Mouse (Mus musculus) midbrain, embryonic 13.5 days (tissue): Measurements from ENCODE around the gene Bdkrb2. TPM values are rescaled to one million over a fixed set of nuclear protein-coding genes. Genes with fewer than 3 reads are reported as not detected.

Source experiments
- ATAC-seq: fragments of 200-750 bp; cut with Nextera tagmentation; 2 replicates; pipeline ENCODE4 v1.8.0; 2017; ENCODE audit warnings: mild to moderate bottlenecking, moderate TSS enrichment, moderate library complexity
- H3K27ac ChIP-seq: fragments of 300-500 bp; sonication (generic); 2 replicates; pipeline ENCODE4 v1.5.1; 2015; ENCODE audit warnings: inconsistent platforms, mild to moderate bottlenecking, moderate library complexity
- H3K27me3 ChIP-seq: fragments of 300-500 bp; sonication (generic); 2 replicates; pipeline ENCODE4 v1.6.1; 2015; ENCODE audit warnings: mild to moderate bottlenecking, inconsistent platforms
- H3K36me3 ChIP-seq: fragments of 300-500 bp; sonication (generic); 2 replicates; pipeline ENCODE4 v1.6.1; 2015; ENCODE audit warnings: mild to moderate bottlenecking, inconsistent platforms
- H3K4me1 ChIP-seq: fragments of 300-500 bp; sonication (generic); replicated peaks from 2 replicates; pipeline ENCODE4 v1.6.1; 2015; ENCODE audit warnings: inconsistent platforms
- H3K4me2 ChIP-seq: fragments of 300-500 bp; sonication (generic); replicated peaks from 2 replicates; pipeline ENCODE4 v1.6.1; 2015; ENCODE audit warnings: moderate library complexity, mild to moderate bottlenecking, inconsistent platforms
- H3K4me3 ChIP-seq: fragments of 300-500 bp; sonication (generic); replicated peaks from 2 replicates; pipeline ENCODE4 v1.5.1; 2015; ENCODE audit warnings: mild to moderate bottlenecking, inconsistent platforms
- H3K9ac ChIP-seq: fragments of 300-500 bp; sonication (generic); replicated peaks from 2 replicates; pipeline ENCODE4 v1.6.1; 2015; ENCODE audit warnings: mild to moderate bottlenecking, inconsistent platforms
- H3K9me3 ChIP-seq: fragments of 300-500 bp; sonication (generic); 2 replicates; pipeline ENCODE4 v1.6.1; 2016; ENCODE audit warnings: mild to moderate bottlenecking, inconsistent platforms
- WGBS: fragments of 180-500 bp; shearing (Covaris S2); methylation state at CpG from one replicate; pipeline ENCODE4 v1.1.7; 2015; 5-methylcytosine and 5-hydroxymethylcytosine counted together
- polyA plus RNA-seq: library from polyadenylated mRNA; unstranded; fragments of >200 nt; fragmentation: Nextera tagmentation; extraction: Ambion mirVana; gene quantifications from 2 replicates; pipeline ENCODE4 v1.2.1, GENCODE M21; 2015

Bdkrb2 gene
- polyA plus RNA-seq, 1 experiment from 2014 or later = 0.77 TPM

DNA sequence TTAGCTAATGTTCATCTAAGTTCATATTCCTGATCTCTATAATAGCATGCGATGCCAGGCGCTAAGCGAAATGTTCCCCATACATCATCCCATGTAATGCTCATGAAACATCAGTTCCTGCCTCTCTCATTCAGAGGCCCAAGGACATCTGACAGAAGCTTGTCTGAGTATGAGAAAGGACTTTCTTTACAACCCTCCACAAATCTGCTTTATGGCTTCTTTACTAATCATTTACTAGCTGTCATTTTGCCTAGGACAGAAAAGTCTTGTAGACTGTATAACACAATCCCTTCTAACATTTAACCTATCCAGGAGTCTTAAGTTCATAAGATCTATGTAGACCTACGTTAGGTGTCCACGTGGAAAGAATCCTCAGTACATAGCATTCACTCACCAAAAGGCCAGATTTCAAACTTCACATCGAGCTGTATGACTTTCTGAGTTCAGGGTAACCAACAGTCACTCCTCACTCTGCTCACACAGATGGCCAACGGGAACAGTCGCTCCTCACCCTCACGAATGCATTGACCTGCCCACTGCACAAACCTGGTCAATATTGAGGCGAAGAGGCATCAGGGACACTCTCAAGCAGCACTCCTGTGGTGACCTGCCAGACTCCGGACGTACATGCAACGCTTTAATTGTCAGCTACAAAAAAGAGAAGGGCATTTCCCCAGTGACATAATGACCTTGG, 71.5 kb downstream of the Bdkrb2 start:
- Histone ChIP-seq H3K9me3 (no peaks in the 10 kb centered on the region), H3K9ac (no peak overlapping the region), H3K36me3 (peaks cover 71% of the 10 kb centered on the region), H3K27me3 (no peaks in the 10 kb centered on the region), H3K4me3 (no peak overlapping the region), H3K27ac (no peak overlapping the region), H3K4me1 (no peaks in the 10 kb centered on the region), H3K4me2 (no peak overlapping the region)
- 97% methylated on average over 13 of the region's 13 CpGs for WGBS
- no peak for ATAC-seq

DNA sequence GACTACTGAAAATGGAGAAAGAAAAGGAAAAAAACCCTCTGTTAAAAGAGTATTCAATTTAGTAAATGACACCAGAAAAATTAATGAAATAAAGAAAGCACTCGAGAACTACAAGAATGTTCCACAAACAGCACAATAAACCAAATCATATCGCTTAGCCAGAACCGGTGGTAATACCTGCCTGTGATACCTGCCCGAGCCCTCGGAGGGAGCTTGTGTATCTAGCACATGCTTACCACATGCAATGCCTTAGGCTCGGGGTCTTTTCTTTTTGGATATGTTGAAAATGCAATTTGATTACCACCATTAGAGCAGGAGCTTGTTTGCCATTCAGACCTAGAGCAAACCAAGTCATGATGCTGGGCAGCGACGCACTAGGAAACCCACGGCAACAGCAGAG, 73.5 kb downstream of the Bdkrb2 start:
- Histone ChIP-seq H3K4me1 (no peaks in the 10 kb centered on the region), H3K9me3 (no peaks in the 10 kb centered on the region), H3K27me3 (no peaks in the 10 kb centered on the region), H3K4me2 (no peak overlapping the region), H3K36me3 (peaks cover 88% of the 10 kb centered on the region), H3K4me3 (no peak overlapping the region), H3K9ac (no peak overlapping the region), H3K27ac (no peak overlapping the region)
- 90% methylated on average over 9 of the region's 9 CpGs for WGBS
- no peak for ATAC-seq

DNA sequence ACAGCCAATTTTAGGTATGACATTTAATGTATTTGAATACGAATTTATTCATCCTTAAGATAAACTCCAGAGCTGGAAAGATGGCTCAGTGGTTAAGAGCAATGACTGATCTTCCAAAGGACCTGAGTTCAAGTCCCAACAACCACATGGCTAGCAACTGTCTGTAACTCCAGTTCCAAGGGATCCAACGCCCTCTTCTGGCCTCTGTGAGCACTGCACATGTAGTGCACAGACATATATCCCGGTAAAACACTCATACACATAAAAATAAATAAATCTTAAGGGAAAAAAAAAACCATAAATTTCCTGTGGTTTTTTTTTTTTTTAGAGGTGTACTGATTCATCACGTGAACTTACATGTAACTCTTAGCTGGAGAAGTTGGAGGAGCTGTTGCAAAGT, 74.5 kb downstream of the Bdkrb2 start:
- ATAC-seq = no peak
- H3K9ac ChIP-seq = no peak overlapping the region

DNA sequence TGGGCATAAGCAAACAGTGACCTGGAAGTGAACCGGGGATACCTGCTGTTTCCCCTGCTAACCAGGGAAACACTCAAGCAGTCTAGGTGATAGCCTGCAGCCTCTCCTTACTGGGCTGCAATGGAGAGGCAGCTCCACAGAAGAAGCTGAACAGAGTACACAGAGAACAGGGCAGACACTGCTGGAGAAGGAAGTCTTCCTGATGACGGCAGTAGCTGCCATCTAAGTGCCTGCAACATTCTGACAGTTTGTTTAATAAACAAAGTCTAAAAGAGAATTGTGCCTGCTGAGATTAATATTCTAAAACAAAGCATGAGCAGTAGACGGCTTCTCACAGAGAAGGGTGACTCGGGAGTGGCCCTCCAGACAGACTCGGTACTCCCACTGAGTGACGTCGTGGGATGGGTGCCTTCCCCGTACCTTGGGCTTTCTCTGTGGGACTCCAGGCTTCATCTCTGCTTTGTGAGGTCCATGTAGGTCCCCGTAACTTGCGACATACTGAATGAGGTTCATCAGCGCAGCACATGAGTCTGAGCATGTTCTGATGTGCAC, 79.8 kb downstream of the Bdkrb2 start:
- ATAC-seq = no peak

More for the DNA sequence above, 74.5 kb downstream of the Bdkrb2 start:
- H3K27me3 ChIP-seq = no peaks in the 10 kb centered on the region
- 80% methylated on average over 4 of the region's 4 CpGs for WGBS
- H3K4me3 ChIP-seq = no peak overlapping the region
- H3K9me3 ChIP-seq = no peaks in the 10 kb centered on the region
- H3K4me1 ChIP-seq = no peaks in the 10 kb centered on the region
- peaks cover 98% of the 10 kb centered on the region for H3K36me3 ChIP-seq
- no peak overlapping the region for H3K27ac ChIP-seq
- no peak overlapping the region for H3K4me2 ChIP-seq

More for the DNA sequence above, 79.8 kb downstream of the Bdkrb2 start:
- Histone ChIP-seq H3K36me3 (peaks cover 97% of the 10 kb centered on the region), H3K4me2 (no peak overlapping the region), H3K9me3 (no peaks in the 10 kb centered on the region), H3K4me1 (no peaks in the 10 kb centered on the region), H3K9ac (no peak overlapping the region), H3K27me3 (no peaks in the 10 kb centered on the region), H3K27ac (no peak overlapping the region), H3K4me3 (no peak overlapping the region)
- WGBS = 94% methylated on average over 11 of the region's 11 CpGs

Other genes starting within 250 kb of the Bdkrb2 start
- gene Tunar, start 229.4 kb upstream of the Bdkrb2 start, polyA plus RNA-seq = 6.7 and 6.8 TPM in 2 replicates
- gene D430019H16Rik, start 109.4 kb upstream of the Bdkrb2 start, polyA plus RNA-seq = 12.6 and 13.2 TPM in 2 replicates
- 0.12 TPM in 1 of 2 replicates, not detected in the other for gene Bdkrb1, start 39.9 kb downstream of the Bdkrb2 start, polyA plus RNA-seq
- gene Gskip, start 121.6 kb downstream of the Bdkrb2 start, polyA plus RNA-seq = 37.8 and 39.4 TPM in 2 replicates
- 14.0 and 14.5 TPM in 2 replicates for gene Atg2b, start 122.0 kb downstream of the Bdkrb2 start, polyA plus RNA-seq
- gene Ak7, start 142.8 kb downstream of the Bdkrb2 start, polyA plus RNA-seq = 0.67 and 1.6 TPM in 2 replicates
- 212 and 217 TPM in 2 replicates for gene Papola, start 221.5 kb downstream of the Bdkrb2 start, polyA plus RNA-seq